Mouse (Mus musculus) subcutaneous adipose tissue, adult 2 months (tissue): Measurements from ENCODE around the gene Vmn2r14. TPM values are rescaled to one million over a fixed set of nuclear protein-coding genes. Genes with fewer than 3 reads are reported as not detected.

Source experiments
- polyA plus RNA-seq: library from polyadenylated mRNA; depleted of rRNA; stranded (reverse); fragments of >200 nt; gene quantifications from 2 replicates; pipeline ENCODE4 v1.2.3, GENCODE M21; 2012; ENCODE audit warnings: low replicate concordance; rRNA removed

The Vmn2r14 gene
- not detected in 2 replicates for polyA plus RNA-seq

DNA sequence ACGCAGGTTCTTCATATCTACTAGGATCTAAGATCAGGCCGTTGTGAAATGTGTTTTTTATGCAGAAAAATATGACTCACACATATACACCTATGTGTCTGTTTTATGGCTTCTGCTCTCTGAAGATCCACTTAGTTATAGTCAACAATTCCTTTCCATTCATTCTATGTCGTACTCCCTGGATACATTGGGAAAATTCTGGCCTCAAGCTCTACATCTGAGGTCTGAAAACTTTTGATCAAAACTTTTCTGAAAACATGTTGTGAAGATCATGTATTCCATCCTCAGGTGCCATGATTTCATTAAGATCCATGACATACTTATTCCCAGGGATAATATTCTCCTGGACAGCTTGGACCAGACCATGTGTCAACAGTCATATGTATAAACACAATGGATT lies at the start of gene Vmn2r14:
Gene Vmn2r14, minus strand, starts transcription at position 101 of the 400 bp plus-strand sequence.

DNA sequence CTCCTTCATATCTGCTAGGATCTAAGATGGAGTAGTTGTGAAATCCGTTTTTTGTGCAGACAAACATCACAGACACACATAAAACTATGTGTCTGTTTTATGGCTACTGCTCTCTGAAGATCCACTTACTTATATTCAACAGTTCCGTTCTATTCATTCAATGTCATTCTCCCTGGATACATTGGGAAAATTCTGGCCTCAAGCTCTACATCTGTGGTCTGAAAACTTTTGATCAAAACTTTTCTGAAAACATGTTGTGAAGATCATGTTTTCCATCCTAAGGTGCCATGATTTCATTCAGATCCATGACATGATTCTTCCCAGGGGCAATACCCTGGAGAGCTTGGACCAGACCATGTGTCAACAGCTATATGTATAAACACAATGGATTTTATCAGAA lies 32.4 kb downstream of the Vmn2r14 start, which contains the start of gene Vmn2r13:
Gene Vmn2r13, minus strand, starts transcription at position 101 of the 400 bp plus-strand sequence.

Other genes starting within 250 kb of the Vmn2r14 start
- gene Vmn2r10, start 218.2 kb downstream of the Vmn2r14 start, polyA plus RNA-seq, result not detected in 2 replicates
- gene Vmn2r11, start 165.1 kb downstream of the Vmn2r14 start, polyA plus RNA-seq, result not detected in 2 replicates
- gene Vmn2r12, start 126.8 kb downstream of the Vmn2r14 start, polyA plus RNA-seq, result not detected in 2 replicates
- 0.03 TPM in 1 of 2 replicates, not detected in the other for gene Vmn2r13, start 32.5 kb downstream of the Vmn2r14 start, polyA plus RNA-seq
- not detected in 2 replicates for gene Vmn2r15, start 72.9 kb upstream of the Vmn2r14 start, polyA plus RNA-seq
- not detected in 2 replicates for gene Vmn2r16, start 105.5 kb upstream of the Vmn2r14 start, polyA plus RNA-seq
- gene Vmn2r17, start 195.0 kb upstream of the Vmn2r14 start, polyA plus RNA-seq, result not detected in 2 replicates